Mouse (Mus musculus) thymus, adult 18-20 months (tissue): ENCODE measurements at regions not wholly inside any gene's neighbourhood (a gene's known extent, or its start where the extent isn't known, plus 50 kb on each side); places are given as distances from the start of the nearest gene placed in this dataset.
"Not testable (repeated sequence)": the region's sequence is repeated elsewhere in the genome, so short reads cannot be mapped to it uniquely, and the experiment has no call there.

Experiments used
- DNase-seq, 2 experiments: peaks; one replicate each; pipeline ENCODE4 v3.0.0; 2022; ENCODE audit warnings: mixed read lengths in 2 of 2

- DNase-seq, result no peak
These were observed 66.6 kb downstream of the 1700129C05Rik start for GRCm38 (mm10) chr14:59075845-59076745.

- no peak for DNase-seq
These were observed 70.2 kb downstream of the 1700129C05Rik start for GRCm38 (mm10) chr14:59072323-59073039.

- DNase-seq, result no peak
These were observed 72.6 kb downstream of the 1700129C05Rik start for GRCm38 (mm10) chr14:59070056-59070455.

GRCm38 (mm10) chr14:59066456-59067220, 76.1 kb downstream of the 1700129C05Rik start:
- DNase-seq, result no peak

GRCm38 (mm10) chr14:59063221-59063620, 79.5 kb downstream of the 1700129C05Rik start:
- DNase-seq, result no peak

GRCm38 (mm10) chr14:59056832-59057231, 85.9 kb downstream of the 1700129C05Rik start:
- DNase-seq, result no peak

GRCm38 (mm10) chr14:59055283-59055682, 87.4 kb downstream of the 1700129C05Rik start:
- no peak for DNase-seq

- no peak for DNase-seq
These were observed 90.3 kb downstream of the 1700129C05Rik start for GRCm38 (mm10) chr14:59052421-59052820.

- DNase-seq, result no peak
These were observed 91.2 kb downstream of the 1700129C05Rik start for GRCm38 (mm10) chr14:59051478-59051879.

- DNase-seq, result no peak
These were observed 97.0 kb downstream of the 1700129C05Rik start for GRCm38 (mm10) chr14:59045687-59046086.

GRCm38 (mm10) chr14:59045235-59045634, 97.5 kb downstream of the 1700129C05Rik start:
- DNase-seq, result no peak

- DNase-seq, result no peak
These were observed 100.5 kb downstream of the 1700129C05Rik start for GRCm38 (mm10) chr14:59042152-59042551.

- DNase-seq, result not testable (repeated sequence)
These were observed 116.9 kb downstream of the 1700129C05Rik start for GRCm38 (mm10) chr14:59025757-59026156.

- no peak for DNase-seq
These were observed 133.2 kb downstream of the 1700129C05Rik start for GRCm38 (mm10) chr14:59009534-59009933.

- no peak for DNase-seq
These were observed 143.5 kb downstream of the 1700129C05Rik start for GRCm38 (mm10) chr14:58999106-58999778.

GRCm38 (mm10) chr14:58994994-58995393, 147.7 kb downstream of the 1700129C05Rik start:
- no peak for DNase-seq

- DNase-seq, result no peak
These were observed 153.0 kb downstream of the 1700129C05Rik start for GRCm38 (mm10) chr14:58989644-58990217.

- DNase-seq, result no peak
These were observed 155.0 kb downstream of the 1700129C05Rik start for GRCm38 (mm10) chr14:58987688-58988087.

GRCm38 (mm10) chr14:58985838-58986237, 156.9 kb downstream of the 1700129C05Rik start:
- DNase-seq, result no peak

GRCm38 (mm10) chr14:58976791-58977190, 165.9 kb downstream of the 1700129C05Rik start:
- no peak for DNase-seq

GRCm38 (mm10) chr14:58969248-58969647, 173.4 kb downstream of the 1700129C05Rik start:
- no peak for DNase-seq

GRCm38 (mm10) chr14:58967975-58968374, 174.7 kb downstream of the 1700129C05Rik start:
- DNase-seq, result no peak
